Mouse (Mus musculus) frontal cortex, adult (tissue): ENCODE data around the gene Smpd3.
A peak's percentile ranks its signal among the peaks of the same experiment; 100 is the strongest.

ENCODE experiments used
- ATAC-seq: cut with Nextera tagmentation; 2 replicates; pipeline ENCODE4 v1.9.2; 2017; ENCODE audit warnings: mild to moderate bottlenecking, moderate library complexity, mixed read lengths; ENCODE audit not compliant: low TSS enrichment

Smpd3 gene

DNA sequence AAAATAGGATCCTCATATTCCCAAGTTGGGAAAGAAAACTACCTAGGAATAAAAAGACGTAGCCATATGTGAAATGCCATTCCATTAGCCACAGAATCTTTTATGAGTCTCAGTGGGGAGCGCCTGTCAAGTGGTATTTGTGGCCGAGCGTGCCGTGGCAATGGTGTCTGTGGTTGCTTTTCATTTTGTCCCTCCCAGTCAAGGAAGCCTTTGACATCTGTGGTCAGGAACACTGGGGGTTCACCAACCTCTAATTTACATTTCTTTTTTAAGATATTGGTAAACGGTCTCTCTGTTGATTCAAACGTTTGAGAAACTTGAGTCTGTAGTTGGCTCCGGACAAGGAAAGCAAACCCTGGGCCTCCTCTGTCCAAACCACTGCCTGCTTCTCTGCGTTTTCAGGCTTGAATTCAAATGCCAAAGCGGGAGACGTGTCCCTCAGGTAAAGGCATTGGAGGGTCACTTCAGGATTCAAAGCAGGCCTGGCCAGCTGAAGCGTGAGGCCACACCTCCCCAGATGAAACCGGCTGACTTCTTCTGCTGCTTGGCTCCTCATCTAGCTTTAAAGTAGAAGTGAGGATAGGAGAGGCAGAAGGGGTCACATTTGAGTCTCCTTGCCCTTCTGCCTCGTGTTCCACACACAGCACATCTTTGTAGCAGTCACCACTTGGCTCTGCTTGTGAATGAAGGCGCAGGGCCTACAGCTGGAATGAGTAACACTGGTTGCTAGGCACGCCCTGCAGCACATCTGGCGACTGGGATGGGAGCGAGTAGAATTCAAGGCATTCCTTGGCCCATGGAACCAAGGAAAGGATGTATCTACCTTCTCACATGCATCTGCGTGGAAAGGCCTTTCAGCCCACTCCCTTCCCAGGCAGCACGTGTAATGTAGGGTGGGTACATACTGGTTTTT is 45.0 kb downstream of the Smpd3 start:
- ATAC-seq = no peak

DNA sequence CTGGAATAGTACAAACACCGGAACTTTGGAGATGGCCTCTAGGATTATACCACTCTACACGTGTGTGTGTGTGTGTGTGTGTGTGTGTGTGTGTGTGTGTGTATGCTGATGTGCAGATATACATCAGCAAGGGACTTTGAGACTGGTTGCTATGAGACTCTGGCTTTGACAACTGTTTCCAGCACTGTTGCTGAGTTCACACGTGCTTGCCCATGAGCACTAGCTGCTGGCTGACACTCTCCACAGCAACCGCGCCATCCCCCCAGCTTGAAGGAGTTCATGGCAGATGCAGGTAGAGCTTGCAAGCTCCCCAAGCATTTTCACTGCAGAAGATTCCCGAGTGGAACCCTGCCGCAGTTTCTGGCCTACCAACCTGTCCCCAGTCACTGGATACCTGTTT is 48.3 kb downstream of the Smpd3 start:
- ATAC-seq = peak; percentile 7; the same call in 1 of the 2 replicates

- ATAC-seq = no peak
These were observed 49.1 kb downstream of the Smpd3 start for GRCm38 (mm10) chr8:106288732-106289131.

GRCm38 (mm10) chr8:106287445-106287844 is 50.3 kb downstream of the Smpd3 start:
- no peak for ATAC-seq

DNA sequence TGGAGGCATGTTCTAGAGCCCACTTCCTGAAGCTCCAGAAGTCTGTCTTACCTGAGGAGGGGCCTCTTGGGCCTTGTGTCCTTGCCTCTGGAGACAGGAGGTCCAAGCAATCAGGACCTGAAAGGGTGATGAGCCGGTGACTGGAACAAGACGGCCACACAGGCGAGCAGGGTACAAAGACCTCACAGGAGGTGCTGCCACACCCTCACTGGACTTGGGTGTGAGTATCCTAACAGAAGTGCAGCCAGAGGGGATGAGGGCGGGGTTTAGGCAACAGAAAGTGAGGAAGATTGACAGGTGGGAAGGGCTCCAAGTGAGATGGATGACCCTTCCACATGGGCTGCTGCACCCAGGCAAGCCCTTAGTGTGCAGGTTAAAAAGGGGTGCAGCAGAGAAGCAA is 56.9 kb downstream of the Smpd3 start:
- ATAC-seq = no peak

DNA sequence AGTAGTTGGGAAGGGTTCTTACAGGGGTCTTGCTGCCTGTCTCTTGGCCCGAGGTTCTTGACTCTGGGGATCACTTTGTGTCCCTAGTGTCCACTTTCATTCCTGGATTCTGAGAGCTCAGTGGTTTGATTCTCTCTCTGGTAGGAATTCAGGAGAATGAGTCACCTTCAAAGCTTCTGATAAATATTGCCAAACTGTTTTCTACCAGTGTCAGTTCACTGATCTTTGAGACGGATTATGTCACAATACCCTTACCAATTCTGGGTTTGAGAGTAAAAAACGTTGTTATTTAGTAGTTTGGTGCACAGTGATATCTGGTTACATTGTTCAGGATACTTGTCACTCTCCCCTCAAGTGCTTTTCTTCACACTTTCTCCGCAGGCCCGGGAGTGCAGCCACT is 57.6 kb downstream of the Smpd3 start:
- no peak for ATAC-seq

- no peak for ATAC-seq
These were observed 59.3 kb downstream of the Smpd3 start for GRCm38 (mm10) chr8:106278367-106279042.

- no peak for ATAC-seq
These were observed 61.0 kb downstream of the Smpd3 start for GRCm38 (mm10) chr8:106276709-106277317.

GRCm38 (mm10) chr8:106273468-106273867 is 64.3 kb downstream of the Smpd3 start:
- ATAC-seq = peak; percentile 50

DNA sequence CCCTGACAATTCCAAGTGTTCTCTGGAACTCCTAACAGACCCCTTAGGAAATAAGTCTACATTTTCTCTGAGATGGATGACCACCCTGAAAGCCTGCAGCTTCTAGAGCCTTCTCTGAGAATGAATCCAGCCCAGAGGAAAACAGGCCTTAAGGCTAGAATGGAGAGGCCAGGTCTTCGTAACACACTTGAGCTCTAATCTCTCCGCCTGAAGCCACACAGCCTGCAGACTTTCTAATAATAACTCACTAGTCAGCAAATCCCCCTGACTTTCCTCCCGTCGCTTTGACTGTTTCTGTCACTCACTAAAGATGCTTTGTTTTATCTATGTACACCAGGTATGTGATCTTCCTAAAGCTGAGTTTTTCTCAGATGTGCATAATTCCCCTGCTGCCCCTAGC is 66.4 kb downstream of the Smpd3 start:
- ATAC-seq = no peak

DNA sequence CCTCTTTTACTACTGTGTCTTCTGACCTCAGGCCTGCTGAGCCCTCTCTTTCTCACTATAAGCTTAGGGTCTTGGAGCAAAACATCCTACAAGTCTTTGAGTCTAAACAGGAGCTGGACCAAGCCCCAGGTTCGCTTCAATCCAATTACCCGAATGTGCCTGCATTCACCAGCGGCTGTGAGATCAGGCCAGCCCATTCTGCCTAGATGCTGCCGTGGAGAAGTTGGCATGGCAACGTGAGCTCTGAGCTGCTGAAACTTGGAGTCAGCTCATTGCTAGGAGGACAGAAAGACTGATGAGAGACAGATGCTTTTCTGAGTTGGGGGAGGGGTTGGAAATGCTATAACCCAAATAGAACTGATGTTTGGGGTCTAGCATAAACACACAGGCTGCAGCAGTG is 67.0 kb downstream of the Smpd3 start:
- peak; percentile 56 for ATAC-seq

DNA sequence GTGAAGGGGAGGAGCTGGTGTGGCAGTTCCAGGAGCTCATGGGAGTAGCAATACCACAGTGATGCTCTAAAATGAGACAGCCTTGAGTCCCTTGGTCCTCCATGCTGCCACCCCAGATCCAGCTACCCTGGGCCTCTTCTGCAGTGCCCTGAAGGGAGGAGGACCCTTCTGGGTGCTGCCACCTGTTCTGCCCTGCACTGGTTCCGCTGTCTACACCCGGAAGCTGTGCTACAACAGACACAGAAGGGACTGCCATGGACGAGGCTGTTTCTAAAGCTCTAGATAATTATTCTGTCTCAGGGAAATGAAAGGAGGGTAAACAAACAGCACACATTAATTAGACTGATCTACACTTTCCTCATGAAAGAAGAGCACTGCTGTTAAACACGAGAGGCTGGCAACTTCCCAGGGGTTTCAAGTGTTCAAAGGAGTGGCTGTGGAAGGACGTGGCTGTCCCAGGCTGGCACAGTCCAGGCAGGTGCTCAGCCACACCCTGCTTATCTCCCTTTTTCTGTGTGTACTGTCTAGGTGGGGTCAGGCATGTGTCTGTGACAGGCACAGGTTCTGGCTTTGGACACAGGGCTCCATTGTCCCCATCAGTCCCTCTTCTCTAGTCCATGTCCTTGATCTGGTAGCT is 69.0 kb downstream of the Smpd3 start:
- no peak for ATAC-seq

- ATAC-seq = no peak
These were observed 72.4 kb downstream of the Smpd3 start for GRCm38 (mm10) chr8:106265398-106265797.

- no peak for ATAC-seq
These were observed 73.9 kb downstream of the Smpd3 start for GRCm38 (mm10) chr8:106263928-106264327.

DNA sequence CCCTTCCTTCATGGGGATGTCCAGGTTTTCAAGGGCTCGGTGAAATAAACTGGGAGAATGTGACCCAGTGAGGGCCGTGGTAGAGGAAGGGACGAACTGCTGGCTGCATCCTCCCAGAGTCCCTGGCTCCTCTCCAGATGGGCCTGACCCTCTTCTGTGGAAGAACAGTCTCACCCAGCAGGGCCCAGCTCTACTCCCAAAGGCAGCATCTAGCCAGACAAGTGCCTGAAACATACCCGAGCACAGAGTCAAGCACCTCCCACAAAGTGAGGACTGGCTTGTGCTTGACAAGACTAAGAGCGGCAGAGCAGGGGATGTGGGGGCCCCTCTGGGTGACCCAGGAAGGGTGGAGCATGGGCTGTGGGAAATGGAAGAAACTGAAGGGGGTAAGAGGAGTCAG is 75.4 kb downstream of the Smpd3 start:
- 0 out of 2 replicates have a peak, but pooled peaks have one; percentile 14 for ATAC-seq

- no peak for ATAC-seq
These were observed 76.9 kb downstream of the Smpd3 start for GRCm38 (mm10) chr8:106260894-106261293.

- ATAC-seq = no peak
These were observed 78.1 kb downstream of the Smpd3 start for GRCm38 (mm10) chr8:106259579-106260255.

DNA sequence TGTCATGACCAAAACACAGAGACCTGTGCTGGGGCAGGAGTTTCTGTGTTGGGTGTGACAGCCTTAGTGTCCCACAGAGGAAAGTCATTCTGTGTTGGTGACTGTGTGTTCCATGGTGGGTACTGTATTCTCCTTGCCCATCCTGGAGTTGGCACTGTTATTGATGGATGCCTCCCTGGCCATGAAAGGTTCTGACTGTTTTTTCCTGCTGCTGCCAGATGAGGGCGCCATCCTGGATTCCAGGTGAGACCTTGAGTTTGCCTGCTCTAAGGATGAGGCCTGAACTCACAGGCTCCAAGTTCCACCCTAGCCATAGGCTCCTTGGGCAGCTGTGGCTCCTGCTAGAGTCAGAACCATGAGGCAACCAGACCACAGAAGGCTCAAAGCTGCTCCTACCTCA is 79.6 kb downstream of the Smpd3 start:
- ATAC-seq = 0 out of 2 replicates have a peak, but pooled peaks have one; percentile 6

- ATAC-seq = 0 out of 2 replicates have a peak, but pooled peaks have one; percentile 4
These were observed 87.6 kb downstream of the Smpd3 start for GRCm38 (mm10) chr8:106250186-106250585.

DNA sequence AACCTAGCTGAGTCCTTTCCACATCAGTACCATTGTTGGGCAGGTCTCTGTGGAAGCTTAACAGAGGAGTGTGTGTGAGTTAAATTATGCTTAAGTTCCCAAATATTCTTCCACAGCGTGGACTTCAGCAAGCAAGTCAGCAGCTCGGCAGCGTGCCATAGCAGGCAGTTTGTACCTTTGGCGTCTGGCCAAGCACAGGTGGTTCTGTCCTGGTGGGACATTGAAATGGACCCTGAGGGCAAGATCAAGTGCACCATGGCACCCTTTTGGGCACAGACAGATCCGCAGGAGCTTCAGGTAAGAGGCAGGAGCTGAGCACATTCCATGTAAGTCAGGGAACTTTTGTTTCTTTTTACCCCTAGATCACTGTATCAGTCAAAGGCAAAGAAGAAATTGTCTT is 100.7 kb downstream of the Smpd3 start:
- ATAC-seq = no peak

DNA sequence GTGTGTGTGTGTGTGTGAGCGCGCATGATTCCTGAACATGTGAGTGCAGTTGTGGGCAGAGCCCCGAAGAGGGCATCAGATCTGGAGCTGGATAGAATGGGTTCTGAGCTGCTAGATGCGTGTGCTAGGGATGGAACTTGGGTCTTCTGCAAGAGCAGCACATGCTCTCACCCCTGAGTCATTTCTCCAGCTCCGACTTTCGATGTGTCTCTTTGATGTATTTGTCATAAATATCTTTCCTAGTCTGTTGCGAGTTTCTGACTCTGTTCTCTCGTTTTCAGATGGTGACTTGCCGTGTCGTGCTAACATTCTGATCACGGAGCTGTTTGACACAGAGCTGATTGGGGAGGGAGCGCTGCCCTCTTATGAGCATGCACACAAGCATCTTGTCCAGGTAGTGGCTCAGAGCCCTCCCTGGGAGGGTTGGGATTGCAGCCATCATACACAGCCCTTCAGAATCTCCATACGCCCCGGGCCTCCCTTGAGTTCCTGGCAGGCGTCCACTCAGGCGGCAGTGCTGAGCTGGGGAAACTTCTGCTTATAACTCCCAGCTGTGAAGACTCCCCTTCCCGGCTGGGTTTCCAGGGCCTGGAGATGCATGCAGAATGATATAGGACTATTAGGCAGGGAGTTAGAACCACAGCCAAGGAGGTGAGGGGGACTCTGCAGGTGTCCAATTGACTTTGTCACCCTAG is 103.1 kb downstream of the Smpd3 start:
- 0 out of 2 replicates have a peak, but pooled peaks have one; percentile 35 for ATAC-seq
